Mouse (Mus musculus): ENCODE measurements at regions not wholly inside any gene's neighbourhood (a gene's known extent, or its start where the extent isn't known, plus 50 kb on each side); places are given as distances from the start of the nearest gene placed in this dataset.

- no peak for DNase-seq (ENCODE audit: low spot score)
Observed at GRCm38 (mm10) chr12:58441962-58442361, 172.9 kb upstream of the Clec14a start.

- DNase-seq (ENCODE audit: low spot score) = peak; percentile 51
Observed at GRCm38 (mm10) chr12:58440666-58441065, 171.6 kb upstream of the Clec14a start.

GRCm38 (mm10) chr12:58437031-58437430 is 167.9 kb upstream of the Clec14a start:
- DNase-seq (ENCODE audit: low spot score) = no peak

GRCm38 (mm10) chr12:58434504-58434903 is 165.4 kb upstream of the Clec14a start:
- no peak for DNase-seq (ENCODE audit: low spot score)

GRCm38 (mm10) chr12:58429929-58430328 is 160.8 kb upstream of the Clec14a start:
- DNase-seq (ENCODE audit: low spot score) = no peak

GRCm38 (mm10) chr12:58426758-58427157 is 157.7 kb upstream of the Clec14a start:
- no peak for DNase-seq (ENCODE audit: low spot score)

GRCm38 (mm10) chr12:58425961-58426360 is 156.9 kb upstream of the Clec14a start:
- no peak for DNase-seq (ENCODE audit: low spot score)

- no peak for DNase-seq (ENCODE audit: low spot score)
Observed at GRCm38 (mm10) chr12:58423581-58423980, 154.5 kb upstream of the Clec14a start.

- no peak for DNase-seq (ENCODE audit: low spot score)
Observed at GRCm38 (mm10) chr12:58401904-58402303, 132.8 kb upstream of the Clec14a start.

- DNase-seq (ENCODE audit: low spot score) = no peak
Observed at GRCm38 (mm10) chr12:58360258-58360657, 91.2 kb upstream of the Clec14a start.

GRCm38 (mm10) chr12:58334163-58334562 is 65.1 kb upstream of the Clec14a start:
- no peak for DNase-seq (ENCODE audit: low spot score)

- no peak for DNase-seq (ENCODE audit: low spot score)
Observed at GRCm38 (mm10) chr12:58329913-58330312, 60.8 kb upstream of the Clec14a start.

GRCm38 (mm10) chr12:58323953-58324352 is 54.9 kb upstream of the Clec14a start:
- no peak for DNase-seq (ENCODE audit: low spot score)

All from ovary, adult 18-20 months (tissue).